Mouse (Mus musculus) gastrocnemius, postnatal 25 days (tissue): Measurements from ENCODE around the gene C2cd3. TPM values are rescaled to one million over a fixed set of nuclear protein-coding genes. Genes with fewer than 3 reads are reported as not detected.

Experiments
- DNase-seq: peaks from one replicate; pipeline ENCODE4 v3.0.0; 2022
- long read RNA-seq, 2 experiments: library from polyadenylated mRNA; stranded (forward); transcript quantifications; one replicate each; pipeline ENCODE4 v2.0.0; 2021
- total RNA-seq, 2 experiments: library from RNA; stranded (reverse); gene quantifications; 1 replicate in 1 of 2; 2 replicates in 1 of 2; pipeline ENCODE4 v1.2.3; 2021

C2cd3 gene
- 1 to 10 TPM; 5.3 to 5.4 TPM for total RNA-seq
- long read RNA-seq, experiment 1, partial matches to known transcripts = 0 of 2 reads
- long read RNA-seq, experiment 1, other reads (novel, unspliced or antisense) = 1 of 2 reads
- long read RNA-seq, experiment 2, partial matches to known transcripts = 5 of 7 reads
- long read RNA-seq, experiment 2, other reads (novel, unspliced or antisense) = 1 of 7 reads

- DNase-seq = peak; percentile 97
These were observed at the start of gene C2cd3, which contains the start of gene Ppme1 for GRCm38 (mm10) chr7:100371495-100372451. C2cd3 (plus strand) TSS chr7:100372233. Ppme1 (minus strand) TSS chr7:100372307.

DNA sequence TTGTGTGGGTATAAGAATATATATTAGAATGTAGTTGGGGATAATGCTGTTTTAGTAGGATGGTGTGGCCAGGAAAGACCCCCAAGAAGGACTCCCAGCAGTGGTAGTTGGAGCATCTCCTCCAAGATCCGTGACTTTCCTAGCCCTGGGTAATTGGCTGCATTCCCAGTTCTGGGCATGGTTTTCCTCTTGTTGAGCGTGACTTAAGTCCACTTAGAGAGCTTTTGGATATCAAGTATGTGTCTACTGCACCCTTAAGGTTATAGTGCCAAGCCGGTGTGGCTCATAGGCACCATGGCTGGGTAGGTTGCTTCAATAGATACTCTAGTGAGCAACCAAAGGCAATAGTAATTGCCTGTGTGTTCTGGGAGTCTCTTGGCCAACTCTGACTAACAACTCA, 48.3 kb upstream of the C2cd3 start:
- DNase-seq = no peak

GRCm38 (mm10) chr7:100325482-100325881, 46.6 kb upstream of the C2cd3 start:
- DNase-seq = no peak

- DNase-seq = no peak
These were observed 44.5 kb upstream of the C2cd3 start for GRCm38 (mm10) chr7:100327514-100327913.

DNA sequence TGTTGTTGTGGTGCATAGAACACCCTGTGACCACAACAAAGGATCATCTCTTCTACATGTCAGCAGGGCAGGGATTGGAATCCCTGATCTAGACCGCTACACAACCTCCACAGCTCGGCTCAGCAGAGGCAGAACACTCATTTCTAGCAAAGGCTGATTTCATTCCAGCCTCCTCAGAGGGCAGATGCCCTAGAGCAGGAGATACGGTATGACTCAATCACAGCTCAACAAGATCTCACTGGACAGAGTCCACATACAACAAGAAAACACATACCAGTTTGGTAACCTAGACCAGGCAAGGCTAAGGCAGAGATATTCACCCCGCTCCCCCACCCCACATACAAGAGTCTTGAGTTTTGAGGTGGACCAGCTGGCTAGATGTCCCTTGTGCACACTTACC, 43.4 kb upstream of the C2cd3 start:
- DNase-seq = no peak

GRCm38 (mm10) chr7:100331269-100331668, 40.8 kb upstream of the C2cd3 start:
- no peak for DNase-seq

DNA sequence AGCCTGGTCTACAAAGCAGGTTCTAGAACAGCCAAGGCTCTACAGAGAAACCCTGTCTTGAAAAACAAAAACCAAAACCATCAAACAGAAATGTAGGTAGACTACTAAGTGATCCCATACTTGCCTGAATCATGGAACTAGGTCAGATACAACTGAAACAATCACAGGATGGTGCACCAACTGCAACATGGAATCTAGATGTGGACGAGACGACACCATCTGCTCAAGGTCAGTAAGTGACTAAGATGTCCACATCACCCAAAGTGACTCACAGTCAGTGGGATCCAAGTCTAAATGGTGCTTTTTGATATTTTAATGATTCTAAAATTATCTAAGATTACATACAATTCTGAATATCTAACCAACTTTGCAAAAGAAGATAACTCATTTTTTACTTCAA, 36.1 kb upstream of the C2cd3 start:
- DNase-seq = no peak

DNA sequence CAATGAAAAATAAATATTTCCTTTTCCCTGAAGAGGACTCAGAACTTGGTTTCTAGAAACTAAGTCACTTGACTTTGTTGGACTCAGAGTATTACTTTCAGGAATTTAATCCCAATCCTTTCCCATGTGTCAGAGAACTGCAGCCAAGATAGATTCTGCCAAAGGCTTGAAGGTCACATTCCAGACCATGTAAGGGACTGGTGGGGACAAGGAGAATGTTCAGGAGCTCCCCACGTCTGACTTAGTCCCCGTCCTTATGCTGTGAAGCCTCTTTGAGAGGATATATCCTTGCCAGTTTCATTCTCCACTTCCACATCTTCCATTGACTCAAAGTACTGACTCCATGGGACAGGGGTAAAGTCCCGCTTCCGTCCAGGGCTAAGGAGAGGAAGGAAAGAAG, 17.0 kb upstream of the C2cd3 start:
- peak; percentile 21 for DNase-seq

DNA sequence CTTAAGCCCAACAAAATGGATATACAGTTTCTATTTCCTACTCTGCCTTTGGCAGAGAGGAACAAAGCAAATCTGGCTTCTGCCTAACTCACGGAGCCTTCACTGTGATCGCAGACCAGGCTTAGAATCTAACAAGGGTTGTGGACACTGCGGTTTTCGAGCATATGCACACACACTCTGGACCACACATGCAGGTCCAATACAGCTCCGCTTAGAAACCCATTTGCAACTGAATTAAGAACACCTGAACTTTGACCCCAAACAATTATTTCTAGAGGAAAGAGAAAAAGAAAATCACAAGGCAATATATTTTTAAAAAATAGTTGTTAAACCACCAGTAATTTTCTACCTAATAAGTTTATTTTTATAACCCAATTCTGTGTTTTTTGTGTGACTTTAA, 15.7 kb upstream of the C2cd3 start:
- no peak for DNase-seq

DNA sequence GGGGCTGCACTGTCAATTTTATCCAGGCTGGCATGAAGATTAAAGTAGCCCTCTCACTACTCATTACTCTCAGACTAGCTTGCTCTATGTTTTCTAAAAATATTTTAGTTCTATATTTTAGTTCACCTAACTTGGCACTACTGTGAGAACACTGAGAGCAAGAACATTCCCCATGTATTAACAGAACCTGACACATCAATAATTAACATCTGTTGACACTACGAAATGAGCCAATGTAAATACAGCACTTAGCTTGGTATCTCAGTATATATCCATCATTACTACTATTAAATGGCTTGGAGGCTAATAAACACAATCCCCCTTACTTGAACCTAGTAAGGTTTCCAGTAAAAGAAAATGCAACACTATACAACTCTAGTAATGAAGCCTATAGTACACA, 15.3 kb upstream of the C2cd3 start:
- no peak for DNase-seq

DNA sequence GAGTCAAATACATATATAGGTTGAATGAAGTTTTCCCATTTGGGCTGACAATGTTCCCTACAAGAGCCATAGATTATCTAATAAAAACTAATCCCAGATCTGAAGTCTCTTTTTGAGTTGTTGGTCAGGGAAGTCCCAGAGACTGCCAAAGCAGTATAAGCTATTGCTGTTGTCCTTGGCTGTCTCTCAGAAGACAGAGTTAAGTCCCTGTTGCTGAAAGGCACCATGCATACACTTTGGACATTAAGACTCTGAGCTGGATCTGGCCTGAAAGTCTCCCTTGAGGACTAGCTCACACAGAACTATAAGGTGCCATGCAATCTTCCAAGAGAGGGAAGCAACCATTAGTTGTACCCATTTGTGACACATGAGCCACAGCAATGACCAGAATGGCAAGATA, 14.2 kb upstream of the C2cd3 start:
- no peak for DNase-seq

DNA sequence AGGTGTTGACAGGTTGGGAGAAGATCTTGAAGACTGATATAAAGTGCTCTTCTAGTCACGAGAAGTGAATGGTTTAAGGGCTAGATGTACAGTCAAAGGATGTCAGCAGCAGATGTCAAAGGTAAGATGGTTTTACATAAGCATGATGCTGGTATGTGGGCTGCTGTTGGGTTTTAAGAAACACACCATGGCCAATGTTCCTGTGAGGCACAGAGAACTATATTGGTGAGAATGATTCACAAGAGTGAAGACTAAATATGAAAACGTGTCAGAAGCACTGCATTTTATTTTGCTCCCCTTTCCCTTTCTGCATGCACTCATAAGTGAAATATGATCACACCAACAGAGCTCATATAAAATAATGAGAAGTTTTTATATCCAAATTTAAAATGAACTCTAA, 8.9 kb upstream of the C2cd3 start:
- DNase-seq = no peak

- DNase-seq = no peak
These were observed 7.1 kb upstream of the C2cd3 start for GRCm38 (mm10) chr7:100364888-100365287.

- DNase-seq = no peak
These were observed 483 bp downstream of the C2cd3 start for GRCm38 (mm10) chr7:100372452-100372980.

DNA sequence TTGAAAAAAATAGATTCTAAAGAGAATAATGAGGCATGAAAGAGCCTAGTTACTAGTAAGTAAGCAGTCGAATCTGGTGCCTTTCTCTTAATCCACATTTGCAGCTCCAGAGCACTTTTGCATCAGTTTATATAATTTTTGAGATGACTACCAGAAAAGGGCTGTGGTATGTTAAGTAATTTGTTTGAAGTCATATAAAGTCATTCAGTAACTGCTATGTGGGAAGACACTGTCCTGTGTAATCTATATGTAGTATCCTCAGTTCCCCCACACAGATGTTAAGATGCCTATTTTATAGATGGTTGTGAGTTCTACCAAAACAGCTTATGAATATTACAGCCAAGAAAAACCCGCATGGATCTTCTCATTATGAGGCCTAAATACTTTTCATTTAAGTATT, 6.2 kb downstream of the C2cd3 start:
- no peak for DNase-seq

DNA sequence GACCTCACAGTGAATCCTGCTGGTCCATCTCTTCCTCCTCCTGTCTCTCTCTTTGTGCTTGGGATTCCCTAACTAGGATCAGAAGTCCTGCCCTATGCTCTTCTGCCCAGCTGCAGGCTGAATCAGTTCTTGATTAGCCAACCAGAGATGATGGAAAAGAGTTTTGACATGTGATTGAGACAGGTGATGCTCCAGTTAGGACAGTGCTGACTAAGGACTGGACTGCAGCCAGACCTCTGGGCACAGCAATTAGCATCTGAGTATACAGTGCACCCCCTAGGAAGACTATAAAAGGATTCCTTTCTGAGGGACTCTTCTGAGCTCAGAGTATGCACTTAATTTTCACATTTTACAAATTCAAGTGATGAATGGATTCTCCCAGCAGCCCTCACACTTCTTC, 9.1 kb downstream of the C2cd3 start:
- no peak for DNase-seq

DNA sequence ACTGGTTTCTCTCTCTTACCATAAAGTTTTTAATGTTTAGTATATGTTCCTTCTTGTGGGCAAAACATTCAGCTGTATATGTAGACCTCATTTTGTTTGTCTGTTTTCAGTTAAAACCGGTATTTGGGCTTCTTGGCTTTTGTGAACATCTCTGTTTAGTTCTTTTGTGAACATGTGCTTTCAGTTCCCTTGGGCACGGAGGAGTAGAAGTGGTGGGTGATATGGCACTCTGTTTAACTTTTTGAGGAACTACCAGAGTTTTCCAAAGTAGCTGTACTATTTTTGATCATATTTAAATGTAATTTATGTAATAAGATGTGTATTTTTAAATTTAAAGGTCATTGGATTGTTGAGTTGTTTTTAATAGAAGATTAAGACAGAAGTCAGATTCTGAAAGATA, 11.2 kb downstream of the C2cd3 start:
- no peak for DNase-seq

- DNase-seq = no peak
These were observed 16.1 kb downstream of the C2cd3 start for GRCm38 (mm10) chr7:100388174-100388573.

GRCm38 (mm10) chr7:100390166-100390565, 18.1 kb downstream of the C2cd3 start:
- no peak for DNase-seq

DNA sequence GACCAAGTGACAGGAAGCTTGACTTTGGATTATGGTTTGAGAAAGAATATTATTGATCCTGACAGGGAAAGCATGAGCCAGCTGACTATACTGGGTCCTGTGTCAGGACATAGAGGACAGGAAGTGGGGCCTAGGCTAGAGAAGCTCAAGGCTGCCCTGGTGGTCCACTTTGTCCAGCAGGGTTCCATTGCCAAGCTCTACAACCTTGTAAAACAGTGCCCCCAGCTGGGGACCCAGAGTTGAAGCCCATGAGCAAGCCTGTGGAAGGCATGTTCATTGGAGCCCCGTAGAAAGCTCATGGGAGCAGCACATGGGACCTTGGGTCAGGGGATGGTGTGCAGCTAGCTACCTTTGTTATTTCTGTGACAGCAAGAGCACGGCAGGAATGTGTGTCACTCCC, 20.2 kb downstream of the C2cd3 start:
- DNase-seq = no peak

DNA sequence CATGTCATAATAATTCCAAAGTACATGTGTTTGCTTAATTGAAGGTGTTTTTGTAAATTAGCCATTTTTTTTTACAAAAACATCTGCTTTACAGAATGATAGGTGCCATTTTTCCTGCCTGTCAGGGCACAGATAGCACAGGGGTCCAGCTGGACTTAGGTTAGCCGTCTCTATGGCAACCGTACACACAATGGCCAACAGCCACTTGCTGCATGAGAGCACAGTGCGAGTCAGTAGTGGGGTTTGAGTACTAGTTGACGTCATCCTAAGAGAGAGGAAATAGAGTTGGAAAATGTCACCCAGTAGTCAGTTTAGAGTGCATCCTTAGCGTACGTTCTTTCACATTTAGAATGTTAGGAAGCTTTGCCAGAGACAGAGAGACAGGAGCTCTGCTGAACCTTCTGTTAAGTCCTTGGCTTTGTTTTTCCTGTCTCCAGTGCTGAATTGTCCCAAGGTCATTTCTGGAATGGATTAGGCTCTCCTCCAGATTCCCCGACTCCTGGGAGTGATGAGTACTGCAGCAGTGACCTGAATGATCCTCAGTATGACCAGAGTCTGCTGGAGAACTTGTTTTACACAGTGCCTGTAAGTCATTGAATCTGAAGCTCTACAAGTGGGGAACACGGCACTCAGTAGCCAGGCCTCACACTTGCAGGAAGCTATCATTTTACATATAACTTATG, 27.3 kb downstream of the C2cd3 start:
- no peak for DNase-seq

- DNase-seq = no peak
These were observed 29.0 kb downstream of the C2cd3 start for GRCm38 (mm10) chr7:100400899-100401539.
